Mouse (Mus musculus) hindbrain, embryonic 15.5 days (tissue): ENCODE results near the gene Astn1. TPM values are rescaled to one million over a fixed set of nuclear protein-coding genes. Genes with fewer than 3 reads are reported as not detected.

Source experiments
- ATAC-seq: fragments of 200-750 bp; cut with Nextera tagmentation; 2 replicates; pipeline ENCODE4 v1.8.0; 2017; ENCODE audit warnings: low read depth, moderate number of reproducible peaks, moderate TSS enrichment; ENCODE audit not compliant: low FRiP score
- H3K27ac ChIP-seq: fragments of 300-500 bp; sonication (generic); replicated peaks from 2 replicates; pipeline ENCODE4 v1.5.1; 2015; ENCODE audit warnings: mild to moderate bottlenecking, inconsistent platforms
- H3K27me3 ChIP-seq: fragments of 300-500 bp; sonication (generic); 2 replicates; pipeline ENCODE4 v1.6.1; 2015; ENCODE audit warnings: control low read depth, inconsistent platforms
- H3K36me3 ChIP-seq: fragments of 300-500 bp; sonication (generic); 2 replicates; pipeline ENCODE4 v1.6.1; 2015; ENCODE audit warnings: control low read depth, inconsistent platforms
- H3K4me1 ChIP-seq: fragments of 300-500 bp; sonication (generic); replicated peaks from 2 replicates; pipeline ENCODE4 v1.6.1; 2015; ENCODE audit warnings: control low read depth, inconsistent platforms
- H3K4me2 ChIP-seq: fragments of 300-500 bp; sonication (generic); 2 replicates; pipeline ENCODE4 v1.6.1; 2015; ENCODE audit warnings: moderate library complexity, mild to moderate bottlenecking, inconsistent platforms
- H3K4me3 ChIP-seq: fragments of 300-500 bp; sonication (generic); 2 replicates; pipeline ENCODE4 v1.5.1; 2015; ENCODE audit warnings: mild to moderate bottlenecking, inconsistent platforms
- H3K9ac ChIP-seq: fragments of 300-500 bp; sonication (generic); 2 replicates; pipeline ENCODE4 v1.6.1; 2015; ENCODE audit warnings: inconsistent platforms
- H3K9me3 ChIP-seq: fragments of 300-500 bp; sonication (generic); 2 replicates; pipeline ENCODE4 v1.6.1; 2016; ENCODE audit warnings: control low read depth, inconsistent platforms
- WGBS: fragments of 180-500 bp; shearing (Covaris S2); methylation state at CpG from one replicate; pipeline ENCODE4 v1.1.7; 2015; 5-methylcytosine and 5-hydroxymethylcytosine counted together
- polyA plus RNA-seq: library from polyadenylated mRNA; unstranded; fragments of >200 nt; fragmentation: Nextera tagmentation; extraction: Ambion mirVana; gene quantifications from 2 replicates; pipeline ENCODE4 v1.2.1, GENCODE M21; 2015

The Astn1 gene
- polyA plus RNA-seq, 1 experiment from 2014 or later = 40.8 TPM

DNA sequence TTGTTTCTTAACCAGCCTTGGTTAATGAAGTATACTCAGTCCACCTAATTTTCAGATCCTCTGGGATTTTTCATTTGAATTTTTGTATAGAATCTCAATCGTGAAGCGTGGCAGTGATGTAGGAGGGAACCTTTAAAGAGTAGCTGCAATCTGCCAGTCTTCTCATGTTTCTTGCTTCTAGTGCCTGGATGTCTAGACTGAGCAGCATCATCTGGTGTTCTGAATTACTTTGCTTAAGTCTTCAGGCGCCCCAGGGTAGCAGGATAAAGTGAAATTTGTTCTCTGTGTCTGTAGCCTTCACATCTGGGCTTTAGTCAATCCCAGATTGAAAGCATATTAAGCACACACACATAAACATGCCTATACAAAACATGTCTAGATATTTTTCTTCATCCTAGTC is 21.1 kb downstream of the Astn1 start:
- no peak overlapping the region for H3K9ac ChIP-seq
- 85% methylated on average over 3 of the region's 3 CpGs for WGBS
- H3K4me3 ChIP-seq = no peak overlapping the region
- H3K4me2 ChIP-seq = no peak overlapping the region
- no peaks in the 10 kb centered on the region for H3K27me3 ChIP-seq
- no peak overlapping the region for H3K27ac ChIP-seq
- ATAC-seq = no peak
- H3K9me3 ChIP-seq = no peaks in the 10 kb centered on the region
- no peaks in the 10 kb centered on the region for H3K36me3 ChIP-seq
- peaks cover 10% of the 10 kb centered on the region; the same call in 1 of the 2 replicates for H3K4me1 ChIP-seq

DNA sequence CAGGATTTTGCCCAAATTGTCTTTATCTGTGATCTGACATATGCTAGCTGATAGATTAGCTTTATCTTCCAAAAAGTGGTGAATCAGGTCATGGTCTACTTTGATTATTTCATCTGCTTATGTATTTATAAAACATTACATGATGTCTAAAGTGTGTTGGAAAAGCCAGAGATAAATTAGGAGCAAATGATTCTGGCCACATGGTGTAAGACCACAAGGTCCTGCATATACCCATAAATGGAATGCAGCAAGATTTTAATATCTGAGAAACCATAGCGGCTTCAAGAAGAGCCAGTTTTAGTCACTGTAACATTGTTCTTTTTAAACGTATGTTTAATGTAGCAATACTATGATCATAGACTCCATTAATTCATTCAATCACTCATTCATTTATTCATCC is 23.2 kb downstream of the Astn1 start:
- H3K27me3 ChIP-seq = no peaks in the 10 kb centered on the region
- WGBS = 94% methylated on average over 2 of the region's 2 CpGs
- H3K4me1 ChIP-seq = peaks cover 10% of the 10 kb centered on the region; the same call in 1 of the 2 replicates

DNA sequence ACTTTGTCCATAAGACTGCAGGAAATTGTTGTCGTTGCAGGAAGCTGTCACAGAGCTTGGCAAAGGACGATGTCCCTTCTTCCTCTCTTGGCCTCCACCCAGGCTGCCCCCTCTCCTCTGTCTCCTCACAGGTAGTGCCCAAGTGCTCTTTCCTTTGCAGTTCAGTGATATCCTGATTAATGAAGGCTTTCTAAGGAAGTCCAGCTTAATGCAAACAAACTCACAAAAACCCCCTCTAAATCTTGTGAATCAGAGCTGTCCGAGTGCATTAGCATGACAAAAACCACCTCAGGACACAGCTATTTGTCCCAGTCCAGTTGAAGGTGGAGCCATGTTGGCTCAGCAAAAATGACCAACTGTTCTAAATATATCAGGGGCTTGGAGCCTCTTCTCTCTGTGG is 24.7 kb downstream of the Astn1 start:
- ATAC-seq = peak; percentile 64; the same call in 1 of the 2 replicates
- 22% methylated on average over 3 of the region's 3 CpGs for WGBS
- H3K27ac ChIP-seq = 0 out of 2 replicates have a peak overlapping the region, but pooled peaks have one; percentile 4

More for the DNA sequence above, 23.2 kb downstream of the Astn1 start:
- Histone ChIP-seq H3K27ac (no peak overlapping the region), H3K9ac (no peak overlapping the region), H3K9me3 (no peaks in the 10 kb centered on the region), H3K4me3 (no peak overlapping the region), H3K36me3 (no peaks in the 10 kb centered on the region), H3K4me2 (no peak overlapping the region)
- ATAC-seq = no peak

DNA sequence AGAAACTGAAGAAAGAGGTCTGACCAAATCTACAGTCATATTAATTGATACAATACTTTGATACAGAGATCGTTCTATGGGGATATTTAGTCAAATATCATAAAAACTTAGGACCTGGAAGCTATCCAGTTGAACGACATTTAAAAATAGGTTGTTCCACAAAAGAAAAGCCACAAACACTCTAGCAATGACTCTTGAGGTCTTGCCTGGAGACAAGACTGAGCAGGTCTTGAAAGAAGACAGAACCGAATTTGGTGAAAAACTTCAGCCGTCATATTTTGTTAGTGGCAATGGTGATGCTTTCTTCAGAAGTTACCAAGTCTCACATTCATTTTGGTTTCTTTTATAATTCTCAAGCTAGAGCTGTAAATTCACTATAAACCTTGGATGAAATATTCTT is 26.9 kb downstream of the Astn1 start:
- no peaks in the 10 kb centered on the region for H3K9me3 ChIP-seq
- peaks cover 8% of the 10 kb centered on the region; the same call in 1 of the 2 replicates for H3K4me1 ChIP-seq
- 95% methylated on average over 4 of the region's 4 CpGs for WGBS
- H3K9ac ChIP-seq = no peak overlapping the region
- ATAC-seq = no peak
- no peak overlapping the region for H3K4me3 ChIP-seq
- no peaks in the 10 kb centered on the region for H3K36me3 ChIP-seq
- no peaks in the 10 kb centered on the region for H3K27me3 ChIP-seq
- no peak overlapping the region for H3K4me2 ChIP-seq
- H3K27ac ChIP-seq = no peak overlapping the region

More for the DNA sequence above, 24.7 kb downstream of the Astn1 start:
- Histone ChIP-seq H3K9ac (no peak overlapping the region), H3K4me3 (no peak overlapping the region), H3K4me1 (peaks cover 13% of the 10 kb centered on the region; the same call in 1 of the 2 replicates), H3K4me2 (no peak overlapping the region), H3K27me3 (no peaks in the 10 kb centered on the region), H3K9me3 (no peaks in the 10 kb centered on the region), H3K36me3 (no peaks in the 10 kb centered on the region)

DNA sequence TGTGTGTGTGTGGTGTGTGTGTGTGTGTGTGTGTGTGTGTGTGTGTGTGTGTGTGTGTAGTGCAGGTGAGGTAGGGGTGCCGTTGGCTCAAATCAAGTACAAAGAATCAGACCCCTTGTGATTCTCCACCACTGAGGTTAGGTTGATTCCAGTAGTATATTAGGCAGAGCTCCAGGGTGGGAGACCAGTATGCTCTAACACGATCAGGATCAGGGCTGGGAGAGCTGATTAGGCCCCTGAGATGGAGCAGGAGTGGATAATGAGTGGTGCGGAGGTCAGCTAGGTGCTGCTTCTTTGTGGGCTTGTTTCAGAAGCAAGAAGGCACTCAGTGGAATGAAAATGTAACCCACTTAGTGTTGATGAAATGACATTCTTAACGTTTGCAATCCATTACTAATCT is 28.6 kb downstream of the Astn1 start:
- H3K4me1 ChIP-seq = peaks cover 8% of the 10 kb centered on the region; the same call in 1 of the 2 replicates
- no peaks in the 10 kb centered on the region for H3K9me3 ChIP-seq
- no peak overlapping the region for H3K4me2 ChIP-seq
- no peak for ATAC-seq
- H3K9ac ChIP-seq = no peak overlapping the region
- no peak overlapping the region for H3K4me3 ChIP-seq
- H3K27me3 ChIP-seq = no peaks in the 10 kb centered on the region
- WGBS = 69% methylated on average over 4 of the region's 4 CpGs
- H3K36me3 ChIP-seq = no peaks in the 10 kb centered on the region
- no peak overlapping the region for H3K27ac ChIP-seq

DNA sequence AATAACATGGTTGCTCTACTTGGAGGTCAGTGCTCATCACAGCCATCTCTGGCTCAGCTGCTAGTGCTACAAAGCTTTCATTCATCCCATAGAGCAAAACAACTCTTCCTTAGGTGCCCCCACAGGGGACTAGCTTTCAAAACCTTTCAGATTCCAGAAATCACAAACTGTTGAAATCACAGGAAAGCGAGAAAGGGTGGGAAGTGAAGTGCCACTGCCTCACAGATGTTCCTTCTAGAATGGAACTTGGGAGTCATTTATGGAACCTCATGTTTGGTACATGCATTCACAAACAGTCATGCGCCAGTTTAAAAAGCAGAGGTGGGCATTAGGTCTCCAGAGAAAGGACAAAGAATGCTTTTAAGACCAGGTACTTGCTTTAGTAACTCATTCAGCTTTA is 35.0 kb downstream of the Astn1 start:
- Histone ChIP-seq H3K36me3 (no peaks in the 10 kb centered on the region), H3K27me3 (no peaks in the 10 kb centered on the region), H3K4me2 (no peak overlapping the region), H3K9me3 (no peaks in the 10 kb centered on the region), H3K4me1 (0 out of 2 replicates have a peak, but pooled peaks cover 9% of the 10 kb centered on the region), H3K4me3 (no peak overlapping the region), H3K9ac (no peak overlapping the region), H3K27ac (no peak overlapping the region)
- no peak for ATAC-seq
- WGBS = 93% methylated on average over 2 of the region's 2 CpGs

DNA sequence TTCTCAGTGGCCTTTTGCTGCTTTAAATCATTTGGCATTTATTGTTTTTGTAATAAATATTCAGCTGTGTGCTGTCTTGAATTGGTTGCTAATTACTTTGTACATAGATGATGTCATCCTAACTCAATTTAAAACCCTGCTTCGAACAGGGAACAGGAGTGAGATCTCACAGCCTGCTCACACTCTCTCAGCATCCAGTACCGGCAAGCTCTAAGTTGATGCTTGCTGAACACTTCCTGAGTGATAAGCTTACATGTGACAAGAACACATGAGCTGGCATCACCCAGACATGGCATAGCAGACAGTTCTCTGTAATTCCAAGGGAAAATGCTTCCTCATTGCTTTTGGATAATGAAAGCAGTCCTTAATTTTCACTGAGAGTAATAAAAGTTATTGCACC is 38.8 kb downstream of the Astn1 start:
- H3K9ac ChIP-seq = 0 out of 2 replicates have a peak overlapping the region, but pooled peaks have one; percentile 5
- no peak overlapping the region for H3K27ac ChIP-seq
- no peaks in the 10 kb centered on the region for H3K36me3 ChIP-seq
- H3K4me2 ChIP-seq = no peak overlapping the region
- no peaks in the 10 kb centered on the region for H3K27me3 ChIP-seq
- H3K9me3 ChIP-seq = no peaks in the 10 kb centered on the region
- ATAC-seq = no peak
- H3K4me3 ChIP-seq = no peak overlapping the region
- peaks cover 21% of the 10 kb centered on the region for H3K4me1 ChIP-seq
- 67% methylated on average over 2 of the region's 2 CpGs for WGBS

DNA sequence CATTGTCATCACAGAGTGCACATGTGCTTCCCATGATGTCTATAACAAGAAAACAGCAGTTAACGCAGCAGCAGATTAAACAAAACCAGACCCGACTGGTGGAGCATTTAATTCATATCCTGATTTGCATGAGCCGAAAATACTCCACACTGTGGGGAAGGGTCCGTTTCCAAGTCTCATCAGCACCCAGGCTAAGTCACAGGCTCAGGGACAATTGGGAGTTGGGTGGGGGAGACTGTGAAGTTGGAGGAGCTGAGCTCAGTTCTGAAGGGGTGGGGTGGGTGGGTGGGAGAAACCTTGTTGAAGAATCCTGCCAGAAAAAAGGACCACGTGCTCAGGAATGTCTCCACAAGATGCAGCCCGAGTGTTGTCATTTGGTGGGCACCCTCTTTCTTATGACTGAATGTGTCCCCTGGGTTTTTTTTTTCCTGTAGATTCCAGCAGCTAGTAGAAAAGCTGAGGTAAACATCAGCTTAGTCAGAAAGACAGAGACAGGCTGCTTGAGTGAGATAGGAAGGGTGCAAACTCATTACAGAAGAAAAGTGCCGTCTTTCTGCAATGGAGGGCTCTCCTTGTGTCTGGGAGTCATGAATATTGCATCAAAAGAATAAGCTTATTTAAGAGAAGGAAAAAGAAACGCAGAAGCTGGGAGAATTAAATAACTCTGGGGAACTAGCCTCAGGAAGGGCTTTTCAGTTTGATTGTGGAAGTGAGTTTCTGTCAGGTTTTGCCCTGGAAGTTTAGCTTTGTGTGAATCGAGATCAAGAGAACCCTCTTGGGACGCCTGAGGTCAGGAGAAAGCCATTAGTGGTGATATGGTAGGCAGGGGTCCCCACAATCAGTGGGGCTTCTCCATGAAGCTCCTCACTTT is 44.1 kb downstream of the Astn1 start:
- no peaks in the 10 kb centered on the region for H3K27me3 ChIP-seq
- 49% methylated on average over 10 of the region's 10 CpGs for WGBS
- no peak overlapping the region for H3K4me2 ChIP-seq
- H3K27ac ChIP-seq = no peak overlapping the region
- no peak overlapping the region for H3K4me3 ChIP-seq
- no peaks in the 10 kb centered on the region for H3K9me3 ChIP-seq
- ATAC-seq = no peak
- H3K4me1 ChIP-seq = peaks cover 41% of the 10 kb centered on the region
- no peak overlapping the region for H3K9ac ChIP-seq
- H3K36me3 ChIP-seq = no peaks in the 10 kb centered on the region

DNA sequence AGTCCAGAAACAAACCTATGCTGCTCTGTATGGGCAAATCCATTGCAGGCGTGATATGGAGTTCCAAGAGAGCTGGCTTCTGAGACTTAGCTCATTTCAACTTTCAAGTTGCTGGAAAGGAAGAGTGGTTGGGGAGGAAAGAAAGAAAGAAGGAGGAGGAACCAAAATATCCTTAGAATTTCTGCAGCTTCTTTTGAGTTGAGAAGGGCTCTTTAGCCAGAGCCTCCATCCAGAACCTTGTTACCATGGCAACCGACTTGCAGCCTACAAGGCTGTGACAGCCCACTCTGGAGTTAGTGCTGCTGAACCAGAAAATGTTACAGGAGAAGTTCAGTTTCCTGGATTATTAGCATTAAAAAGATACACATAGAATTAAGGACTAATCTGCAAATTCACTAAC is 46.1 kb downstream of the Astn1 start:
- no peaks in the 10 kb centered on the region for H3K27me3 ChIP-seq
- WGBS = 51% methylated on average over 2 of the region's 2 CpGs
- H3K27ac ChIP-seq = peak overlapping the region; percentile 44; the same call in 1 of the 2 replicates
- no peak overlapping the region for H3K9ac ChIP-seq
- H3K4me3 ChIP-seq = no peak overlapping the region
- peaks cover 45% of the 10 kb centered on the region for H3K4me1 ChIP-seq
- no peaks in the 10 kb centered on the region for H3K36me3 ChIP-seq
- no peaks in the 10 kb centered on the region for H3K9me3 ChIP-seq
- no peak overlapping the region for H3K4me2 ChIP-seq
- ATAC-seq = peak; percentile 73; the same call in 1 of the 2 replicates

DNA sequence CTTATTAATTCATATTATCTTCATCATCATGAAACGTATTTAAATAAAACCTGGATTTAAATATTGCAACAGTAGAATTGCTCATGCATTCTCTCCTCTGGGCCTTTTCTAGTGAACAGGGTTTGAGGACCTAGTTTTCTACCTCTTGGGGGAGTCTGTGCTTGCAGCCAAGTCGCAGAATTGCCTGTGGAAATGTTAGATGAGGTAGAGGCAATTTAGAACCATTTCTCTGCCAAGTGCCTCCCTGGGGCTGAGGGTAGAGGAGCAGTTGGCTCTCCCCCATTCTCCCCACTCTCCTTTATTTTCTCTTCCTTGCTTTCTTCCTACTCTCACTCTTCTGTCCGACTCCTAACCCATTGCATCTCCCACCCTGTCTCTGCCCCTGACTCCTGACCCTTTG is 49.1 kb downstream of the Astn1 start:
- H3K36me3 ChIP-seq = no peaks in the 10 kb centered on the region
- H3K27ac ChIP-seq = peak overlapping the region; percentile 40; the same call in 1 of the 2 replicates
- H3K9me3 ChIP-seq = no peaks in the 10 kb centered on the region
- no peak overlapping the region for H3K9ac ChIP-seq
- H3K4me3 ChIP-seq = no peak overlapping the region
- no peak for ATAC-seq
- H3K27me3 ChIP-seq = no peaks in the 10 kb centered on the region
- WGBS = 53% methylated on average over 3 of the region's 3 CpGs
- H3K4me2 ChIP-seq = no peak overlapping the region
- peaks cover 30% of the 10 kb centered on the region for H3K4me1 ChIP-seq

DNA sequence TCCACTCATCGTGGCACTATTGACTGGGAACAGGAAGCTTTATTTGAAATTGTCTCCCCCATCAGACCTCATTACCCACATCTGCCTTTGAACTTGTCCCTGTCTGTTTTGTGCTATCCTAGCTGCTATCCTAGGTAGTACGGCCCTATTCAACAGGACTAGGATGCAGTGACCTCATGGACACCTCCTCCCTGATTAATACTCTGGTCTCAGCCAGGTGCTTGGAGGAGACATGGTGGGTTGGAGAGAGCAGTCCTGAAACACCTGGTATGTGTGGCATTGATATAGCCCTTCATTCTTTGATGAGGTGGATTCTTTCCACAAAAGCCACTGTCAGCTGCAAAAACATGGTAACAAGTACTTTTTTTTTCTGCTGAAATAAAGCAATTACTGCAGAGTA is 52.1 kb downstream of the Astn1 start:
- H3K9ac ChIP-seq = no peak overlapping the region
- 99% methylated on average over 2 of the region's 2 CpGs for WGBS
- no peak overlapping the region for H3K4me3 ChIP-seq
- no peak overlapping the region for H3K4me2 ChIP-seq
- peaks cover 7% of the 10 kb centered on the region for H3K4me1 ChIP-seq
- no peaks in the 10 kb centered on the region for H3K36me3 ChIP-seq
- H3K27ac ChIP-seq = no peak overlapping the region
- no peak for ATAC-seq
- H3K9me3 ChIP-seq = no peaks in the 10 kb centered on the region
- no peaks in the 10 kb centered on the region for H3K27me3 ChIP-seq

DNA sequence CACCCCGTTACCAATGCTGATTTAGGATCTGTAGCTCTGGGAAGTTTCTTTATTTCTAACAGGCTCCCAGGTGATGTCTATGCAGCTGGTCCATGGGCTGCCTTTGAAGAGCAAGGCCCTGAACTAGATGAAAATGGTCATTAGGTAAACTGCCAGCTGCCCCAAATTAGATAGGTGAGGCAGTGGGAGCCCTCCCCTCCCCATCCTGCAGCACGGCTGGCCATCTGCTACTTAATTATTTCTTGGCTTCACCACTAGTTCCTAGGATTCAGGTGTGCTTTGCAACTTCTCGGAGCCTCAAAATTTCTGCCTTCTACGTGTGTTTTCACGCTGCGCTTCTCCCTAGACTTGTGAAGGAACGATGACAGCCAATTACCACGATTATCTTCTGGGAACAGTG is 59.4 kb downstream of the Astn1 start:
- ATAC-seq = no peak
- H3K4me2 ChIP-seq = no peak overlapping the region
- no peak overlapping the region for H3K27ac ChIP-seq
- H3K4me1 ChIP-seq = peaks cover 8% of the 10 kb centered on the region; the same call in 1 of the 2 replicates
- WGBS = 75% methylated on average over 8 of the region's 8 CpGs
- H3K27me3 ChIP-seq = no peaks in the 10 kb centered on the region
- H3K9me3 ChIP-seq = no peaks in the 10 kb centered on the region
- no peak overlapping the region for H3K9ac ChIP-seq
- no peaks in the 10 kb centered on the region for H3K36me3 ChIP-seq
- no peak overlapping the region for H3K4me3 ChIP-seq
